Mouse (Mus musculus): ENCODE results near the gene Anapc13. TPM values are rescaled to one million over a fixed set of nuclear protein-coding genes. Genes with fewer than 3 reads are reported as not detected.

Anapc13 gene
- polyA plus RNA-seq, 2 experiments, result 89.7 to 99.9 TPM

- DNase-seq (ENCODE audit: low read depth in 3 of 3, low spot score in 3 of 3) (no peak), ATAC-seq (ENCODE audit: insufficient read depth) (no peak)
- Histone ChIP-seq H3K27me3 (ENCODE audit: control insufficient read depth, insufficient read depth, low read length) (no peaks in the 10 kb centered on the region; the same call in 1 of the 2 replicates), H3K4me2 (ENCODE audit: low read depth) (no peak overlapping the region), H3K36me3 (replicated peaks; ENCODE audit: control insufficient read depth, insufficient read depth, low read depth) (no peaks in the 10 kb centered on the region), H3K4me1 (replicated peaks; ENCODE audit: control insufficient read depth in 2 of 2, insufficient read depth in 2 of 2, low read length in 1 of 2) (peaks cover 0 to 4% of the 10 kb centered on the region in 2 experiments; a peak in 1 of 4 replicates), H3K27ac (no peak overlapping the region), H3K4me3 (ENCODE audit: insufficient read depth in 1 of 2, low read depth in 2 of 2, low read length in 2 of 2) (no peak overlapping the region), H3K9me3 (ENCODE audit: control insufficient read depth, low read length) (no peaks in the 10 kb centered on the region), H3K9ac (replicated peaks) (no peak overlapping the region)
- TF ChIP-seq EP300 (IDR thresholded peaks at IDR 0.05; ENCODE audit: low read depth), result no peak
- TF ChIP-seq CTCF (IDR thresholded peaks at IDR 0.05; ENCODE audit: low read depth), result no peak
- 54% methylated on average over 6 of the region's 6 CpGs for WGBS (ENCODE audit: insufficient replicate concordance)
Measured at GRCm38 (mm10) chr9:102641531-102641930, 15.4 kb downstream of the Anapc13 start.

GRCm38 (mm10) chr9:102643071-102643485, 17.0 kb downstream of the Anapc13 start:
- no peaks in the 10 kb centered on the region for H3K9me3 ChIP-seq (ENCODE audit: control insufficient read depth, low read length)
- 46% methylated on average over 8 of the region's 8 CpGs for WGBS (ENCODE audit: insufficient replicate concordance)
- no peak for DNase-seq (ENCODE audit: low read depth in 3 of 3, low spot score in 3 of 3)
- no peak overlapping the region for H3K4me2 ChIP-seq (ENCODE audit: low read depth)
- no peak overlapping the region for H3K27ac ChIP-seq
- ATAC-seq (ENCODE audit: insufficient read depth), result no peak
- H3K4me1 ChIP-seq (replicated peaks; ENCODE audit: control insufficient read depth in 2 of 2, insufficient read depth in 2 of 2, low read length in 1 of 2), result peaks cover 0 to 4% of the 10 kb centered on the region in 2 experiments; a peak in 1 of 4 replicates
- no peaks in the 10 kb centered on the region; the same call in 1 of the 2 replicates for H3K27me3 ChIP-seq (ENCODE audit: control insufficient read depth, insufficient read depth, low read length)
- TF ChIP-seq CTCF (IDR thresholded peaks at IDR 0.05; ENCODE audit: low read depth) (no peak), EP300 (IDR thresholded peaks at IDR 0.05; ENCODE audit: low read depth) (no peak)
- no peak overlapping the region for H3K4me3 ChIP-seq (ENCODE audit: insufficient read depth in 1 of 2, low read depth in 2 of 2, low read length in 2 of 2)
- H3K36me3 ChIP-seq (replicated peaks; ENCODE audit: control insufficient read depth, insufficient read depth, low read depth), result no peaks in the 10 kb centered on the region
- H3K9ac ChIP-seq (replicated peaks), result no peak overlapping the region

GRCm38 (mm10) chr9:102643486-102644101, 17.5 kb downstream of the Anapc13 start:
- TF ChIP-seq EP300 (IDR thresholded peaks at IDR 0.05; ENCODE audit: low read depth) (no peak), CTCF (IDR thresholded peaks at IDR 0.05; ENCODE audit: low read depth) (no peak)
- no peaks in the 10 kb centered on the region for H3K36me3 ChIP-seq (replicated peaks; ENCODE audit: control insufficient read depth, insufficient read depth, low read depth)
- no peak overlapping the region for H3K9ac ChIP-seq (replicated peaks)
- DNase-seq (ENCODE audit: low read depth in 3 of 3, low spot score in 3 of 3) (no peak), ATAC-seq (ENCODE audit: insufficient read depth) (no peak)
- WGBS (ENCODE audit: insufficient replicate concordance), result 28% methylated on average over 10 of the region's 10 CpGs
- H3K4me3 ChIP-seq (ENCODE audit: insufficient read depth in 1 of 2, low read depth in 2 of 2, low read length in 2 of 2), result no peak overlapping the region
- no peak overlapping the region for H3K27ac ChIP-seq
- H3K4me2 ChIP-seq (ENCODE audit: low read depth), result no peak overlapping the region
- no peaks in the 10 kb centered on the region for H3K9me3 ChIP-seq (ENCODE audit: control insufficient read depth, low read length)
- H3K4me1 ChIP-seq (replicated peaks; ENCODE audit: control insufficient read depth in 2 of 2, insufficient read depth in 2 of 2, low read length in 1 of 2), result peaks cover 0 to 4% of the 10 kb centered on the region in 2 experiments; a peak in 1 of 4 replicates
- no peaks in the 10 kb centered on the region; the same call in 1 of the 2 replicates for H3K27me3 ChIP-seq (ENCODE audit: control insufficient read depth, insufficient read depth, low read length)

- no peaks in the 10 kb centered on the region for H3K36me3 ChIP-seq (replicated peaks; ENCODE audit: control insufficient read depth, insufficient read depth, low read depth)
- H3K9me3 ChIP-seq (ENCODE audit: control insufficient read depth, low read length), result no peaks in the 10 kb centered on the region
- 61% methylated on average over 3 of the region's 3 CpGs for WGBS (ENCODE audit: insufficient replicate concordance)
- H3K27ac ChIP-seq, result no peak overlapping the region
- H3K4me2 ChIP-seq (ENCODE audit: low read depth), result no peak overlapping the region
- no peak for DNase-seq (ENCODE audit: low read depth in 3 of 3, low spot score in 3 of 3)
- 0 out of 4 replicates have a peak, but pooled peaks cover 0 to 3% of the 10 kb centered on the region in 2 experiments for H3K4me1 ChIP-seq (replicated peaks; ENCODE audit: control insufficient read depth in 2 of 2, insufficient read depth in 2 of 2, low read length in 1 of 2)
- no peak overlapping the region for H3K9ac ChIP-seq (replicated peaks)
- H3K27me3 ChIP-seq (ENCODE audit: control insufficient read depth, insufficient read depth, low read length), result no peaks in the 10 kb centered on the region; the same call in 1 of the 2 replicates
- no peak overlapping the region for H3K4me3 ChIP-seq (ENCODE audit: insufficient read depth in 1 of 2, low read depth in 2 of 2, low read length in 2 of 2)
- no peak for ATAC-seq (ENCODE audit: insufficient read depth)
- TF ChIP-seq EP300 (IDR thresholded peaks at IDR 0.05; ENCODE audit: low read depth), result no peak
- no peak for TF ChIP-seq CTCF (IDR thresholded peaks at IDR 0.05; ENCODE audit: low read depth)
Measured at GRCm38 (mm10) chr9:102645119-102645695, 19.1 kb downstream of the Anapc13 start.

- Histone ChIP-seq H3K4me2 (ENCODE audit: low read depth) (no peak overlapping the region), H3K27ac (no peak overlapping the region), H3K4me1 (replicated peaks; ENCODE audit: control insufficient read depth in 2 of 2, insufficient read depth in 2 of 2, low read length in 1 of 2) (0 out of 4 replicates have a peak, but pooled peaks cover 0 to 3% of the 10 kb centered on the region in 2 experiments), H3K9me3 (ENCODE audit: control insufficient read depth, low read length) (no peaks in the 10 kb centered on the region), H3K36me3 (replicated peaks; ENCODE audit: control insufficient read depth, insufficient read depth, low read depth) (no peaks in the 10 kb centered on the region), H3K9ac (replicated peaks) (no peak overlapping the region), H3K4me3 (ENCODE audit: insufficient read depth in 1 of 2, low read depth in 2 of 2, low read length in 2 of 2) (no peak overlapping the region), H3K27me3 (ENCODE audit: control insufficient read depth, insufficient read depth, low read length) (no peaks in the 10 kb centered on the region; the same call in 1 of the 2 replicates)
- no peak for DNase-seq (ENCODE audit: low read depth in 3 of 3, low spot score in 3 of 3)
- 62% methylated on average over 6 of the region's 6 CpGs for WGBS (ENCODE audit: insufficient replicate concordance)
- no peak for TF ChIP-seq EP300 (IDR thresholded peaks at IDR 0.05; ENCODE audit: low read depth)
- no peak for TF ChIP-seq CTCF (IDR thresholded peaks at IDR 0.05; ENCODE audit: low read depth)
- no peak for ATAC-seq (ENCODE audit: insufficient read depth)
Measured at GRCm38 (mm10) chr9:102647010-102647409, 20.9 kb downstream of the Anapc13 start.
